Mouse (Mus musculus): ENCODE measurements around the gene Setd7. TPM values are rescaled to one million over a fixed set of nuclear protein-coding genes. Genes with fewer than 3 reads are reported as not detected.

Setd7 gene
- polyA plus RNA-seq, 1 experiment from 2014 or later, result 4.8 TPM

DNA sequence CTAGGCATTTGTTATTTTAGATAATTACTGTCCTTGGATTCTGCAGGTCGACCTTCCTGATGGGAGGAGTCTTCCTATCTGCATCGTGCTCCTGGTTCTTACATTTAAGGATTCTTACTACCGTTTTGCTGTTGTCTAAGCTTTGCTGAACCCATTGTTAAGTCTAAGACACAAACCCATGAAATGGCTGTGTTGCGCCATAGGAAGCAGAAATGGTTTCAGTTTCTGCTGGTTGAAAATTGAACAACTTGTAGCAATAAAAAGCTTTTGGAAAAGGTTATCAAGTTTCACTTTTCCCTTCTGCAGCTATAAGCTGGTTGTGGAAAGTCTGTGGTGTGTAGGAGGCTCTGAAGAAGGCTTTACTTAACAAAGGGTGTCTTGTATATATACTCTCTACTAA is 85.0 kb downstream of the Setd7 start:
- Histone ChIP-seq H3K4me2 (ENCODE audit: low read depth, low read length) (no peak overlapping the region), H3K4me1 (ENCODE audit: control insufficient read depth, insufficient read depth, low read length) (no peaks in the 10 kb centered on the region), H3K27me3 (ENCODE audit: control insufficient read depth, insufficient read depth, low read length) (no peaks in the 10 kb centered on the region), H3K9me3 (replicated peaks; ENCODE audit: control insufficient read depth, low read length) (no peaks in the 10 kb centered on the region), H3K9ac (ENCODE audit: low read length) (no peak overlapping the region), H3K27ac (ENCODE audit: low read length) (no peak overlapping the region), H3K36me3 (ENCODE audit: control insufficient read depth, insufficient read depth, low read length) (peaks cover 8% of the 10 kb centered on the region; the same call in 1 of the 2 replicates), H3K4me3 (replicated peaks; ENCODE audit: low read length) (no peak overlapping the region)
- no peak for ATAC-seq (ENCODE audit: insufficient read depth, low FRiP score)
- WGBS, result 80% methylated on average over 4 of the region's 4 CpGs

DNA sequence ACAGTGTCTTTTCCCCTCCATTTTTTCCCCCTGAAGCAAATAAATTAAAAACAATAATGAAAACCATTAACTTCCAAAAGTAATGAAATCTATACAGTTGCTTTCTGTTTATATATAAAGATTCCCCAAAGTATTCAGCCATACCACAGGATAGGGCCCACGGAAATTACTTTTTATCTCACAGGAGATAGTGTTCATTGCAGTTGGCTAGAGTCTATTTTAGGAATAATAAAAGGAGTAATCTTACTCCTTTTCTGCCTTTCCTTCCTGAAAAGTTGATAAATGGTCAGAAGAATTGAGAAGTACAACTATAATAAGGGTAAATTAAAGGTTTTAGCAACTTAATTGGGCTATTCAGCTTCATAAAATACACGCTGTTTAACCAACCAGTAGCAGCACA is 92.1 kb downstream of the Setd7 start:
- Histone ChIP-seq H3K9ac (ENCODE audit: low read length) (no peak overlapping the region), H3K27me3 (ENCODE audit: control insufficient read depth, insufficient read depth, low read length) (no peaks in the 10 kb centered on the region), H3K4me1 (ENCODE audit: control insufficient read depth, insufficient read depth, low read length) (no peaks in the 10 kb centered on the region), H3K9me3 (replicated peaks; ENCODE audit: control insufficient read depth, low read length) (no peaks in the 10 kb centered on the region), H3K36me3 (ENCODE audit: control insufficient read depth, insufficient read depth, low read length) (peaks cover 15% of the 10 kb centered on the region), H3K4me2 (ENCODE audit: low read depth, low read length) (no peak overlapping the region), H3K4me3 (replicated peaks; ENCODE audit: low read length) (no peak overlapping the region), H3K27ac (ENCODE audit: low read length) (no peak overlapping the region)
- WGBS, result 78% methylated on average over 2 of the region's 2 CpGs
- ATAC-seq (ENCODE audit: insufficient read depth, low FRiP score), result no peak

Other genes with a start within 250 kb of the Setd7 start
- 58.2 and 58.7 TPM in 2 replicates for gene Elf2, start 220.2 kb downstream of the Setd7 start, polyA plus RNA-seq (2015; fragmentation: Nextera tagmentation; extraction: Ambion mirVana)
- gene Mgarp, start 164.1 kb downstream of the Setd7 start, polyA plus RNA-seq (2015; fragmentation: Nextera tagmentation; extraction: Ambion mirVana), result 4.2 and 4.5 TPM in 2 replicates
- gene Ndufc1, start 151.9 kb downstream of the Setd7 start, polyA plus RNA-seq (2015; fragmentation: Nextera tagmentation; extraction: Ambion mirVana), result 640 and 740 TPM in 2 replicates
- gene Naa15, start 145.7 kb downstream of the Setd7 start, polyA plus RNA-seq (2015; fragmentation: Nextera tagmentation; extraction: Ambion mirVana), result 25.3 and 28.9 TPM in 2 replicates
- gene Rab33b, start 77.0 kb downstream of the Setd7 start, polyA plus RNA-seq (2015; fragmentation: Nextera tagmentation; extraction: Ambion mirVana), result 24.8 and 26.2 TPM in 2 replicates
- gene Mgst2, start 99.5 kb upstream of the Setd7 start, polyA plus RNA-seq (2015; fragmentation: Nextera tagmentation; extraction: Ambion mirVana), result 58.9 and 64.9 TPM in 2 replicates